Mouse (Mus musculus) liver, embryonic 16.5 days (tissue): ENCODE measurements at regions not wholly inside any gene's neighbourhood (a gene's known extent, or its start where the extent isn't known, plus 50 kb on each side); places are given as distances from the start of the nearest gene placed in this dataset.

Experiments used
- ATAC-seq: fragments of 200-750 bp; cut with Nextera tagmentation; 2 replicates; pipeline ENCODE4 v1.8.0; 2017; ENCODE audit warnings: low read depth, mild to moderate bottlenecking, moderate number of reproducible peaks, moderate library complexity
- H3K27ac ChIP-seq: fragments of 300-500 bp; sonication (generic); 2 replicates; pipeline ENCODE4 v1.5.1; 2014; ENCODE audit warnings: mild to moderate bottlenecking, low read length
- H3K27me3 ChIP-seq: fragments of 300-500 bp; sonication (generic); 2 replicates; pipeline ENCODE4 v1.6.1; 2014; ENCODE audit warnings: low read depth, low read length, mixed read lengths; ENCODE audit not compliant: control insufficient read depth, insufficient read depth
- H3K36me3 ChIP-seq: fragments of 300-500 bp; sonication (generic); 2 replicates; pipeline ENCODE4 v1.6.1; 2014; ENCODE audit warnings: mild to moderate bottlenecking; ENCODE audit not compliant: control insufficient read depth, insufficient read depth
- H3K4me1 ChIP-seq: fragments of 300-500 bp; sonication (generic); 2 replicates; pipeline ENCODE4 v1.6.1; 2014; ENCODE audit warnings: low read depth, low read length, mixed read lengths; ENCODE audit not compliant: control insufficient read depth
- H3K4me2 ChIP-seq: fragments of 300-500 bp; sonication (generic); 2 replicates; pipeline ENCODE4 v1.6.1; 2014; ENCODE audit warnings: low read depth, low read length, mixed read lengths
- H3K4me3 ChIP-seq: fragments of 300-500 bp; sonication (generic); 2 replicates; pipeline ENCODE4 v1.5.1; 2014; ENCODE audit warnings: low read depth, mild to moderate bottlenecking, low read length
- H3K9ac ChIP-seq: fragments of 300-500 bp; sonication (generic); 2 replicates; pipeline ENCODE4 v1.6.1; 2014; ENCODE audit warnings: low read depth, low read length
- H3K9me3 ChIP-seq: fragments of 300-500 bp; sonication (generic); replicated peaks from 2 replicates; pipeline ENCODE4 v1.6.1; 2016; ENCODE audit warnings: low read length; ENCODE audit not compliant: control insufficient read depth
- WGBS: fragments of 180-500 bp; shearing (Covaris S2); extraction: QIAGEN DNeasy Blood & Tissue Kit; methylation state at CpG from one replicate; pipeline ENCODE4 v1.1.7; 2014; ENCODE audit not compliant: insufficient replicate concordance; 5-methylcytosine and 5-hydroxymethylcytosine counted together

GRCm38 (mm10) chr16:29964563-29964962 lies 99.6 kb upstream of the Hes1 start:
- 0 out of 2 replicates have a peak, but pooled peaks have one; percentile 35 for ATAC-seq
- WGBS: 58% methylated on average over 8 of the region's 8 CpGs
- Histone ChIP-seq H3K36me3 (no peaks in the 10 kb centered on the region), H3K4me2 (no peak overlapping the region), H3K4me1 (no peaks in the 10 kb centered on the region), H3K27me3 (no peaks in the 10 kb centered on the region), H3K9me3 (no peaks in the 10 kb centered on the region), H3K4me3 (no peak overlapping the region), H3K27ac (no peak overlapping the region), H3K9ac (no peak overlapping the region)

GRCm38 (mm10) chr16:29968743-29969142 lies 95.4 kb upstream of the Hes1 start:
- Histone ChIP-seq H3K27ac (no peak overlapping the region), H3K27me3 (no peaks in the 10 kb centered on the region), H3K4me1 (no peaks in the 10 kb centered on the region; the same call in 1 of the 2 replicates), H3K9me3 (no peaks in the 10 kb centered on the region), H3K36me3 (no peaks in the 10 kb centered on the region), H3K4me3 (no peak overlapping the region), H3K9ac (no peak overlapping the region), H3K4me2 (no peak overlapping the region)
- 45% methylated on average over 5 of the region's 5 CpGs for WGBS
- no peak for ATAC-seq

- Histone ChIP-seq H3K4me3 (no peak overlapping the region), H3K9ac (no peak overlapping the region), H3K9me3 (no peaks in the 10 kb centered on the region), H3K27ac (0 out of 2 replicates have a peak overlapping the region, but pooled peaks have one; percentile 11), H3K27me3 (no peaks in the 10 kb centered on the region), H3K4me1 (peaks cover 4% of the 10 kb centered on the region), H3K4me2 (no peak overlapping the region), H3K36me3 (no peaks in the 10 kb centered on the region)
- WGBS: 59% methylated on average over 1 of the region's 1 CpGs
- peak; percentile 37; the same call in 1 of the 2 replicates for ATAC-seq
Measured at GRCm38 (mm10) chr16:29972741-29973141, 91.4 kb upstream of the Hes1 start.

GRCm38 (mm10) chr16:29973250-29973649 lies 90.9 kb upstream of the Hes1 start:
- H3K27me3 ChIP-seq: no peaks in the 10 kb centered on the region
- H3K36me3 ChIP-seq: no peaks in the 10 kb centered on the region
- no peak overlapping the region for H3K4me3 ChIP-seq
- no peak overlapping the region for H3K4me2 ChIP-seq
- peaks cover 4% of the 10 kb centered on the region for H3K4me1 ChIP-seq
- no peak overlapping the region for H3K27ac ChIP-seq
- peak; percentile 89 for ATAC-seq
- 48% methylated on average over 7 of the region's 7 CpGs for WGBS
- H3K9ac ChIP-seq: no peak overlapping the region
- H3K9me3 ChIP-seq: no peaks in the 10 kb centered on the region

- no peak for ATAC-seq
- Histone ChIP-seq H3K27me3 (no peaks in the 10 kb centered on the region), H3K4me2 (no peak overlapping the region), H3K36me3 (no peaks in the 10 kb centered on the region), H3K27ac (no peak overlapping the region), H3K9ac (no peak overlapping the region), H3K4me1 (peaks cover 4% of the 10 kb centered on the region), H3K4me3 (no peak overlapping the region), H3K9me3 (no peaks in the 10 kb centered on the region)
- WGBS: 45% methylated on average over 3 of the region's 3 CpGs
Measured at GRCm38 (mm10) chr16:29975800-29976199, 88.4 kb upstream of the Hes1 start.

- Histone ChIP-seq H3K9ac (no peak overlapping the region), H3K9me3 (no peaks in the 10 kb centered on the region), H3K4me3 (no peak overlapping the region), H3K4me2 (no peak overlapping the region), H3K36me3 (no peaks in the 10 kb centered on the region), H3K27me3 (no peaks in the 10 kb centered on the region), H3K27ac (no peak overlapping the region), H3K4me1 (peaks cover 4% of the 10 kb centered on the region)
- no peak for ATAC-seq
- 58% methylated on average over 3 of the region's 3 CpGs for WGBS
Measured at GRCm38 (mm10) chr16:29977011-29977410, 87.2 kb upstream of the Hes1 start.

GRCm38 (mm10) chr16:29977711-29978110 lies 86.5 kb upstream of the Hes1 start:
- 45% methylated on average over 8 of the region's 8 CpGs for whole genome bisulfite sequencing
- Histone ChIP-seq H3K27ac (no peak overlapping the region), H3K4me2 (no peak overlapping the region), H3K4me3 (no peak overlapping the region), H3K36me3 (no peaks in the 10 kb centered on the region), H3K9me3 (no peaks in the 10 kb centered on the region), H3K27me3 (no peaks in the 10 kb centered on the region), H3K4me1 (peaks cover 4% of the 10 kb centered on the region), H3K9ac (no peak overlapping the region)
- ATAC-seq: no peak

GRCm38 (mm10) chr16:29979066-29979465 lies 85.1 kb upstream of the Hes1 start:
- no peaks in the 10 kb centered on the region for H3K36me3 ChIP-seq
- no peaks in the 10 kb centered on the region for H3K27me3 ChIP-seq
- H3K4me2 ChIP-seq: no peak overlapping the region
- H3K9ac ChIP-seq: no peak overlapping the region
- H3K4me1 ChIP-seq: peaks cover under 1% of the 10 kb centered on the region
- H3K9me3 ChIP-seq: no peaks in the 10 kb centered on the region
- H3K27ac ChIP-seq: no peak overlapping the region
- no peak for ATAC-seq
- H3K4me3 ChIP-seq: no peak overlapping the region
- WGBS: 45% methylated on average over 7 of the region's 7 CpGs

- Histone ChIP-seq H3K27me3 (no peaks in the 10 kb centered on the region), H3K4me2 (no peak overlapping the region), H3K9ac (no peak overlapping the region), H3K4me1 (no peaks in the 10 kb centered on the region), H3K36me3 (no peaks in the 10 kb centered on the region), H3K4me3 (no peak overlapping the region), H3K9me3 (no peaks in the 10 kb centered on the region), H3K27ac (no peak overlapping the region)
- WGBS: 51% methylated on average over 7 of the region's 7 CpGs
- no peak for ATAC-seq
Measured at GRCm38 (mm10) chr16:29981543-29981942, 82.6 kb upstream of the Hes1 start.
